Mouse (Mus musculus): Measurements from ENCODE around the gene Cenpi. TPM values are rescaled to one million over a fixed set of nuclear protein-coding genes. Genes with fewer than 3 reads are reported as not detected.

Cenpi gene
- polyA plus RNA-seq, 1 experiment from 2014 or later = 42.2 TPM

DNA sequence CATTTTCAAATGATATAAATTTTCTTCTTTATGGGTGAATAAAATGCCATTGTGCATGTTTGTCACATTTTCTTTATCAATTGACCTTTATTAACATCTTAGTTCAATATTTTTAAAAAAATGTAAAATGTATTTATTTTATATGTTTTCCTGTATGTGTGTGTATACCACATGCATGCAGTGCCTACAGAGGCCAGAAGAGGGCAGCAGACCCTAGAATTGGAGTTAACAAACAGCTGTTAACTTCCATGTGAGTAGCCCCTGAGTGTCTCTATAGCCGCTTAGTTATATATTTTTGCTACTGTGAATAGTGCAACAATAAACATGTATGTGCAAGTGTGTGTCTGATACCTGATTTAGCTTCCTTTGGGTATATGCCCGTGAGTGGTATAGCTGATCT lies 25.4 kb downstream of the Cenpi start:
- H3K4me3 ChIP-seq (ENCODE audit: low read length) = no peak overlapping the region
- H3K27ac ChIP-seq (ENCODE audit: low read depth, low read length) = no peak overlapping the region
- H3K4me1 ChIP-seq (ENCODE audit: control insufficient read depth, insufficient read depth, low read length) = no peaks in the 10 kb centered on the region
- no peak for ATAC-seq (ENCODE audit: low FRiP score, low TSS enrichment)
- H3K9me3 ChIP-seq (ENCODE audit: control insufficient read depth, low read length) = no peaks in the 10 kb centered on the region
- WGBS = 84% methylated on average over 2 of the region's 2 CpGs
- no peak overlapping the region for H3K9ac ChIP-seq (ENCODE audit: low read depth, low read length)
- H3K27me3 ChIP-seq (ENCODE audit: control insufficient read depth, insufficient read depth, low read length) = no peaks in the 10 kb centered on the region
- H3K36me3 ChIP-seq (ENCODE audit: control insufficient read depth, insufficient read depth, low read length) = peaks cover 13% of the 10 kb centered on the region
- no peak overlapping the region for H3K4me2 ChIP-seq (replicated peaks; ENCODE audit: low read depth, low read length)

GRCm38 (mm10) chrX:134342735-134343134 lies 34.9 kb downstream of the Cenpi start:
- H3K27ac ChIP-seq (ENCODE audit: low read depth, low read length) = no peak overlapping the region
- WGBS = 81% methylated on average over 2 of the region's 2 CpGs
- no peak overlapping the region for H3K4me2 ChIP-seq (replicated peaks; ENCODE audit: low read depth, low read length)
- no peak overlapping the region for H3K9ac ChIP-seq (ENCODE audit: low read depth, low read length)
- H3K9me3 ChIP-seq (ENCODE audit: control insufficient read depth, low read length) = no peaks in the 10 kb centered on the region
- no peak for ATAC-seq (ENCODE audit: low FRiP score, low TSS enrichment)
- H3K4me3 ChIP-seq (ENCODE audit: low read length) = no peak overlapping the region
- no peaks in the 10 kb centered on the region for H3K4me1 ChIP-seq (ENCODE audit: control insufficient read depth, insufficient read depth, low read length)
- H3K36me3 ChIP-seq (ENCODE audit: control insufficient read depth, insufficient read depth, low read length) = peaks cover 11% of the 10 kb centered on the region; the same call in 1 of the 2 replicates
- H3K27me3 ChIP-seq (ENCODE audit: control insufficient read depth, insufficient read depth, low read length) = no peaks in the 10 kb centered on the region

- WGBS = 93% methylated on average over 6 of the region's 6 CpGs
- no peak overlapping the region for H3K27ac ChIP-seq (ENCODE audit: low read depth, low read length)
- H3K36me3 ChIP-seq (ENCODE audit: control insufficient read depth, insufficient read depth, low read length) = peaks cover 5% of the 10 kb centered on the region; the same call in 1 of the 2 replicates
- H3K9ac ChIP-seq (ENCODE audit: low read depth, low read length) = no peak overlapping the region
- ATAC-seq (ENCODE audit: low FRiP score, low TSS enrichment) = no peak
- H3K4me1 ChIP-seq (ENCODE audit: control insufficient read depth, insufficient read depth, low read length) = no peaks in the 10 kb centered on the region
- H3K9me3 ChIP-seq (ENCODE audit: control insufficient read depth, low read length) = no peaks in the 10 kb centered on the region
- no peaks in the 10 kb centered on the region for H3K27me3 ChIP-seq (ENCODE audit: control insufficient read depth, insufficient read depth, low read length)
- H3K4me2 ChIP-seq (replicated peaks; ENCODE audit: low read depth, low read length) = no peak overlapping the region
- H3K4me3 ChIP-seq (ENCODE audit: low read length) = no peak overlapping the region
These were observed 42.3 kb downstream of the Cenpi start for GRCm38 (mm10) chrX:134350205-134350604.

- Histone ChIP-seq H3K9me3 (ENCODE audit: control insufficient read depth, low read length) (no peaks in the 10 kb centered on the region), H3K36me3 (ENCODE audit: control insufficient read depth, insufficient read depth, low read length) (no peaks in the 10 kb centered on the region; the same call in 1 of the 2 replicates), H3K4me3 (ENCODE audit: low read length) (no peak overlapping the region), H3K4me2 (replicated peaks; ENCODE audit: low read depth, low read length) (no peak overlapping the region), H3K4me1 (ENCODE audit: control insufficient read depth, insufficient read depth, low read length) (no peaks in the 10 kb centered on the region), H3K27ac (ENCODE audit: low read depth, low read length) (no peak overlapping the region), H3K9ac (ENCODE audit: low read depth, low read length) (no peak overlapping the region), H3K27me3 (ENCODE audit: control insufficient read depth, insufficient read depth, low read length) (no peaks in the 10 kb centered on the region)
- no peak for ATAC-seq (ENCODE audit: low FRiP score, low TSS enrichment)
These were observed 46.0 kb downstream of the Cenpi start for GRCm38 (mm10) chrX:134353848-134354247.

DNA sequence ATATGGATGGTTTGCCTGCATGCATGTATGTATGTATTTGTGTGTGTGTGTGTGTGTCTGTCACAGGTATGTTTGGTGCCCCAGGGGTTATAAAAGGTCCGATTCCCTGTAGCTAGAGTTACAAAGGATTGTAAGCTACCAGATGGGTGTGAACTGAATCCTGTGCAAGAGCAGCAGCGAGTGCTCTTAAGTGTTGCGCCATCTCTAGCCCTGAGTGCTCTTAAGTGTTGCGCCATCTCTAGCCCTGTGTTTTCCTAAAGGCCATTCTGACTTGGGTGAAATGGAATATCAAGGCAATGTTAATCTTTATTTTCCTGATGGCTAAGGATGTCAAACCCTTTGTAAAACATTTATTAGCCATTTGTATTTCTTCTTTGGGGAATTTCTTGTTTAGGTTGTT lies 51.5 kb downstream of the Cenpi start:
- Histone ChIP-seq H3K4me3 (ENCODE audit: low read length) (no peak overlapping the region), H3K4me2 (replicated peaks; ENCODE audit: low read depth, low read length) (no peak overlapping the region), H3K9ac (ENCODE audit: low read depth, low read length) (no peak overlapping the region), H3K27me3 (ENCODE audit: control insufficient read depth, insufficient read depth, low read length) (no peaks in the 10 kb centered on the region), H3K36me3 (ENCODE audit: control insufficient read depth, insufficient read depth, low read length) (no peaks in the 10 kb centered on the region), H3K4me1 (ENCODE audit: control insufficient read depth, insufficient read depth, low read length) (no peaks in the 10 kb centered on the region), H3K27ac (ENCODE audit: low read depth, low read length) (no peak overlapping the region), H3K9me3 (ENCODE audit: control insufficient read depth, low read length) (no peaks in the 10 kb centered on the region)
- no peak for ATAC-seq (ENCODE audit: low FRiP score, low TSS enrichment)
- WGBS = 87% methylated on average over 4 of the region's 4 CpGs

GRCm38 (mm10) chrX:134362156-134362555 lies 54.3 kb downstream of the Cenpi start:
- H3K4me1 ChIP-seq (ENCODE audit: control insufficient read depth, insufficient read depth, low read length) = no peaks in the 10 kb centered on the region
- no peaks in the 10 kb centered on the region for H3K27me3 ChIP-seq (ENCODE audit: control insufficient read depth, insufficient read depth, low read length)
- WGBS = 95% methylated on average over 4 of the region's 4 CpGs
- no peak overlapping the region for H3K27ac ChIP-seq (ENCODE audit: low read depth, low read length)
- no peaks in the 10 kb centered on the region for H3K36me3 ChIP-seq (ENCODE audit: control insufficient read depth, insufficient read depth, low read length)
- H3K4me3 ChIP-seq (ENCODE audit: low read length) = no peak overlapping the region
- no peak overlapping the region for H3K4me2 ChIP-seq (replicated peaks; ENCODE audit: low read depth, low read length)
- H3K9me3 ChIP-seq (ENCODE audit: control insufficient read depth, low read length) = no peaks in the 10 kb centered on the region
- ATAC-seq (ENCODE audit: low FRiP score, low TSS enrichment) = no peak
- no peak overlapping the region for H3K9ac ChIP-seq (ENCODE audit: low read depth, low read length)

DNA sequence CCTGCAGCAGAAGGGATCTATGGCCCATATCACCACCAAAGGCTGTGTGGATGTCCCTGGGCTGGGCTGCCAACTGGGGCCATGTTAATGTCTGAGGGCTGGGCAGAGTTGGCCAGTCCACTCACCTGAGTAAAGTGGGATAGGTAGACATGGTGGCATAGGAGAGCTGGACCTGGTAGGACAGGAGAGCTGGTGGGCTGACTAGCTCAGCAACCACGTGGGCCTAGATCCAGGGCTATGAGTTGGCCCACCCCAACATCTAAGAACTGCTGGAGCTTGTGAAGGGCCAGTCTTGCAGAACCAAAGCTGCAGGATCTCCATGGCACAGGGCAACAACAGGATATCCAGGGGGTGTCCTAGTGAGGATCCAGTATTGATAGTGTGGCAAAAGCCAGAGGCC lies 57.5 kb downstream of the Cenpi start:
- H3K4me2 ChIP-seq (replicated peaks; ENCODE audit: low read depth, low read length) = no peak overlapping the region
- no peak overlapping the region for H3K9ac ChIP-seq (ENCODE audit: low read depth, low read length)
- no peak overlapping the region for H3K4me3 ChIP-seq (ENCODE audit: low read length)
- 52% methylated on average over 1 of the region's 1 CpGs for WGBS
- ATAC-seq (ENCODE audit: low FRiP score, low TSS enrichment) = no peak
- no peak overlapping the region for H3K27ac ChIP-seq (ENCODE audit: low read depth, low read length)
- no peaks in the 10 kb centered on the region for H3K4me1 ChIP-seq (ENCODE audit: control insufficient read depth, insufficient read depth, low read length)
- H3K9me3 ChIP-seq (ENCODE audit: control insufficient read depth, low read length) = no peaks in the 10 kb centered on the region
- no peaks in the 10 kb centered on the region for H3K36me3 ChIP-seq (ENCODE audit: control insufficient read depth, insufficient read depth, low read length)
- H3K27me3 ChIP-seq (ENCODE audit: control insufficient read depth, insufficient read depth, low read length) = no peaks in the 10 kb centered on the region

DNA sequence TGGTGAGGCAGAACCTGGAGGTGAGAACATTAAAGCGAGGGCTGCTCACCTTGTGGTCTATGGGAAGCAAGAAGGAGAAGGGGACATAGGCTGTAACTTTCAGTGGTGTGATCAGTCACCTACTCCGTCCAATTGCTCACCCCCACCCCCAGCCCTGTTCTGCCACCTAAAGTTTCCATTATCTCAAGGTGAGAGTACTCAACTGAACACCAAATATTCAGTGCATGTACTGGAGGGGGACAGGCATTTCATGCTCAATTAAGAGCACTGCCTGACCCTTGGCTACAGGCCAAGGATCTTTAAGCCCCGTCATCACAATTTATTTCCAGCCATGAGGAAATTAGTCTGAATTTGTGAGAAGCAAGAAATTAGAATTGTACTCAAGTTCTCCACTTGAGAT lies 58.7 kb downstream of the Cenpi start:
- no peak overlapping the region for H3K4me2 ChIP-seq (replicated peaks; ENCODE audit: low read depth, low read length)
- H3K36me3 ChIP-seq (ENCODE audit: control insufficient read depth, insufficient read depth, low read length) = no peaks in the 10 kb centered on the region
- no peak overlapping the region for H3K9ac ChIP-seq (ENCODE audit: low read depth, low read length)
- no peaks in the 10 kb centered on the region for H3K9me3 ChIP-seq (ENCODE audit: control insufficient read depth, low read length)
- H3K27ac ChIP-seq (ENCODE audit: low read depth, low read length) = no peak overlapping the region
- no peaks in the 10 kb centered on the region for H3K27me3 ChIP-seq (ENCODE audit: control insufficient read depth, insufficient read depth, low read length)
- ATAC-seq (ENCODE audit: low FRiP score, low TSS enrichment) = no peak
- H3K4me3 ChIP-seq (ENCODE audit: low read length) = no peak overlapping the region
- 71% methylated on average over 3 of the region's 3 CpGs for WGBS
- H3K4me1 ChIP-seq (ENCODE audit: control insufficient read depth, insufficient read depth, low read length) = no peaks in the 10 kb centered on the region

DNA sequence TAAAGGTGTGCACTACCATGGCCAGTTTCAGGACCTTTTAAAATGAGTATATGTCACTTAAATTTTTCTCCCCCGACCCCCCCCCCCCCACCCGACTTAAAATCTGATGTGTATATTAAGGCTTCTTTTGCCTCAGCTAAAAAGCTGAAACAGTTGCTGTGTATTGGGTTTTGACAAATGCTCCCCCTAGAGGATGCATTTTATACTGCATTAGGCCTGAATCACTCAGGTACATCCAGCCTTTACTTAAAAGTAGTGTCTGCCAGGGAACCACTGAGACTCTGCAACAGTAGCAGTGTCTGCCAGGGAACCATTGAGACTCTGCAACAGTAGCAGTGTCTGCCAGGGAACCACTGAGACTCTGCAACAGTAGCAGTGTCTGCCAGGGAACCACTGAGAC lies 63.4 kb downstream of the Cenpi start:
- Histone ChIP-seq H3K4me3 (ENCODE audit: low read length) (no peak overlapping the region), H3K27me3 (ENCODE audit: control insufficient read depth, insufficient read depth, low read length) (no peaks in the 10 kb centered on the region; the same call in 1 of the 2 replicates), H3K4me1 (ENCODE audit: control insufficient read depth, insufficient read depth, low read length) (no peaks in the 10 kb centered on the region), H3K9ac (ENCODE audit: low read depth, low read length) (no peak overlapping the region), H3K4me2 (replicated peaks; ENCODE audit: low read depth, low read length) (no peak overlapping the region), H3K27ac (ENCODE audit: low read depth, low read length) (no peak overlapping the region), H3K9me3 (ENCODE audit: control insufficient read depth, low read length) (no peaks in the 10 kb centered on the region), H3K36me3 (ENCODE audit: control insufficient read depth, insufficient read depth, low read length) (no peaks in the 10 kb centered on the region)
- WGBS = 41% methylated on average over 1 of the region's 2 CpGs
- ATAC-seq (ENCODE audit: low FRiP score, low TSS enrichment) = no peak

DNA sequence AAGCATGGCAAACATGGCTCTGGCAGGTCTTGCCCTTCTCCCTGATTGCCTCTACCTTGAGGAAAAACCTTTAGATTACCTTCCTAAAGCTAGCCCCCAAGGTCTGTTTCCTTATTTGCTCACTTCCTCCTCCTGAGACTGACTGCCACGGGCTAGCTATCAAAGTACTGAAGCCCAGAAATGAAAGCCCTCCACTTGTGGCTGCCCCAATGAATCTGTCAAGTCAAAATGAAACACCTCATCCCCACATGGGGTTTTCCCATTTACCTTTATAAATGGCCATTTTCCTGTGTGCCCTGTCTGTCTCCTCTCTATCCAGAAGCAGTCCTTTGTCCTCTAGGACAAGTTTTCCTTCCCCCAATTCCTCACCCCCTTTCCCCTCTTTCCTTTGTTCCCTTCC lies 66.3 kb downstream of the Cenpi start:
- H3K4me1 ChIP-seq (ENCODE audit: control insufficient read depth, insufficient read depth, low read length) = no peaks in the 10 kb centered on the region
- no peak overlapping the region for H3K4me2 ChIP-seq (replicated peaks; ENCODE audit: low read depth, low read length)
- H3K9ac ChIP-seq (ENCODE audit: low read depth, low read length) = no peak overlapping the region
- H3K9me3 ChIP-seq (ENCODE audit: control insufficient read depth, low read length) = no peaks in the 10 kb centered on the region
- no peak for ATAC-seq (ENCODE audit: low FRiP score, low TSS enrichment)
- no peak overlapping the region for H3K27ac ChIP-seq (ENCODE audit: low read depth, low read length)
- no peaks in the 10 kb centered on the region; the same call in 1 of the 2 replicates for H3K27me3 ChIP-seq (ENCODE audit: control insufficient read depth, insufficient read depth, low read length)
- no peak overlapping the region for H3K4me3 ChIP-seq (ENCODE audit: low read length)
- 71% methylated on average over 1 of the region's 1 CpGs for WGBS
- H3K36me3 ChIP-seq (ENCODE audit: control insufficient read depth, insufficient read depth, low read length) = no peaks in the 10 kb centered on the region

All from kidney, embryonic 14.5 days (tissue).